Mouse (Mus musculus) stomach, postnatal 0 days (tissue): ENCODE measurements around the gene Podxl2. TPM values are rescaled to one million over a fixed set of nuclear protein-coding genes. Genes with fewer than 3 reads are reported as not detected.

Experiments
- ATAC-seq: fragments of 200-750 bp; cut with Nextera tagmentation; 2 replicates; pipeline ENCODE4 v1.8.0; 2017; ENCODE audit not compliant: low FRiP score, low TSS enrichment
- DNase-seq: peaks from one replicate; pipeline ENCODE4 v3.0.0-alpha.2; 2016; ENCODE audit warnings: low spot score
- H3K27ac ChIP-seq: fragments of 300-500 bp; sonication (generic); replicated peaks from 2 replicates; pipeline ENCODE4 v1.5.1; 2014; ENCODE audit warnings: mild to moderate bottlenecking, control low read depth
- H3K27me3 ChIP-seq: fragments of 300-500 bp; sonication (generic); 2 replicates; pipeline ENCODE4 v1.6.1; 2014; ENCODE audit warnings: low read length; ENCODE audit not compliant: control insufficient read depth, insufficient read depth
- H3K36me3 ChIP-seq: fragments of 300-500 bp; sonication (generic); 2 replicates; pipeline ENCODE4 v1.6.1; 2014; ENCODE audit warnings: low read length, mixed read lengths; ENCODE audit not compliant: control insufficient read depth, insufficient read depth
- H3K4me1 ChIP-seq: fragments of 300-500 bp; sonication (generic); replicated peaks from 2 replicates; pipeline ENCODE4 v1.6.1; 2014; ENCODE audit warnings: antibody characterized with exemption; ENCODE audit not compliant: control insufficient read depth, insufficient read depth
- H3K4me2 ChIP-seq: fragments of 300-500 bp; sonication (generic); replicated peaks from 2 replicates; pipeline ENCODE4 v1.6.1; 2014; ENCODE audit warnings: low read depth, mild to moderate bottlenecking, control low read depth, moderate library complexity
- H3K4me3 ChIP-seq: fragments of 300-500 bp; sonication (generic); 2 replicates; pipeline ENCODE4 v1.5.1; 2014; ENCODE audit warnings: low read depth, low read length, control low read depth
- H3K9ac ChIP-seq: fragments of 300-500 bp; sonication (generic); 2 replicates; pipeline ENCODE4 v1.6.1; 2014; ENCODE audit warnings: mild to moderate bottlenecking, low read length, control low read depth, mixed read lengths
- H3K9me3 ChIP-seq: fragments of 300-500 bp; sonication (generic); 2 replicates; pipeline ENCODE4 v1.6.1; 2016; ENCODE audit warnings: low read length; ENCODE audit not compliant: control insufficient read depth
- CTCF ChIP-seq: IDR thresholded peaks from 2 replicates; pipeline ENCODE4 v1.5.1; 2016; ENCODE audit warnings: antibody characterized with exemption, low read depth, mild to moderate bottlenecking, moderate library complexity
- EP300 ChIP-seq: optimal IDR thresholded peaks from 2 replicates; pipeline ENCODE3; 2016; ENCODE audit warnings: antibody characterized with exemption
- WGBS: fragments of 180-500 bp; shearing (Covaris S2); extraction: QIAGEN DNeasy Blood & Tissue Kit; methylation state at CpG from one replicate; pipeline ENCODE4 v1.1.7; 2014; 5-methylcytosine and 5-hydroxymethylcytosine counted together
- polyA plus RNA-seq: library from polyadenylated mRNA; unstranded; fragments of >200 nt; fragmentation: Nextera tagmentation; extraction: Ambion mirVana; gene quantifications from 2 replicates; pipeline ENCODE4 v1.2.1, GENCODE M21; 2015

Podxl2 gene
- polyA plus RNA-seq, 1 experiment from 2014 or later, result 31.4 TPM

- Histone ChIP-seq H3K27me3 (no peaks in the 10 kb centered on the region), H3K4me3 (peak overlapping the region; percentile 86; the same call in 1 of the 2 replicates), H3K9me3 (no peaks in the 10 kb centered on the region), H3K27ac (no peak overlapping the region), H3K36me3 (peaks cover 3% of the 10 kb centered on the region; the same call in 1 of the 2 replicates), H3K9ac (no peak overlapping the region), H3K4me2 (peak overlapping the region; percentile 92), H3K4me1 (peaks cover 4% of the 10 kb centered on the region; the same call in 1 of the 2 replicates)
- ATAC-seq (no peak), DNase-seq (no peak)
- no peak for TF ChIP-seq EP300
- no peak for TF ChIP-seq CTCF
- 75% methylated on average over 7 of the region's 7 CpGs for WGBS
These were observed 31.6 kb downstream of the Podxl2 start for GRCm38 (mm10) chr6:88843241-88843640.

- DNase-seq (no peak), ATAC-seq (no peak)
- Histone ChIP-seq H3K9me3 (no peaks in the 10 kb centered on the region), H3K27ac (peak overlapping the region; percentile 81), H3K27me3 (no peaks in the 10 kb centered on the region), H3K4me3 (peak overlapping the region; percentile 86), H3K36me3 (peaks cover 5% of the 10 kb centered on the region; the same call in 1 of the 2 replicates), H3K4me1 (peaks cover 4% of the 10 kb centered on the region; the same call in 1 of the 2 replicates), H3K9ac (peak overlapping the region; percentile 82), H3K4me2 (peak overlapping the region; percentile 92)
- TF ChIP-seq CTCF (no peak), EP300 (no peak)
- WGBS, result under 1% methylated on average over 32 of the region's 32 CpGs
These were observed 32.1 kb downstream of the Podxl2 start for GRCm38 (mm10) chr6:88842731-88843151.

GRCm38 (mm10) chr6:88841781-88842689, 32.8 kb downstream of the Podxl2 start, which contains the start of gene Abtb1:
Gene Abtb1, minus strand, starts transcription at chr6:88841984.
- Histone ChIP-seq H3K27me3 (no peaks in the 10 kb centered on the region), H3K27ac (peak within 1 kb of the TSS; percentile 97), H3K4me1 (peaks cover 4% of the 10 kb centered on the region; the same call in 1 of the 2 replicates), H3K9ac (peak within 1 kb of the TSS; percentile 94), H3K36me3 (peaks cover 5% of the 10 kb centered on the region; the same call in 1 of the 2 replicates), H3K4me2 (peak within 1 kb of the TSS; percentile 92), H3K9me3 (no peaks in the 10 kb centered on the region), H3K4me3 (peak within 1 kb of the TSS; percentile 86)
- under 1% methylated on average over 72 of the region's 72 CpGs for WGBS
- TF ChIP-seq EP300 (no peak), CTCF (peak; percentile 79)
- peak; percentile 99 for DNase-seq
- ATAC-seq, result peak; percentile 97

- H3K4me1 ChIP-seq, result peaks cover 4% of the 10 kb centered on the region; the same call in 1 of the 2 replicates
- no peak for DNase-seq
- no peaks in the 10 kb centered on the region for H3K9me3 ChIP-seq
- peak overlapping the region; percentile 80 for H3K4me2 ChIP-seq
- ATAC-seq, result peak; percentile 23
- peak overlapping the region; percentile 86 for H3K4me3 ChIP-seq
- TF ChIP-seq CTCF (no peak), EP300 (no peak)
- H3K27ac ChIP-seq, result peak overlapping the region; percentile 97
- under 1% methylated on average over 22 of the region's 22 CpGs for WGBS
- H3K27me3 ChIP-seq, result no peaks in the 10 kb centered on the region
- peaks cover 5% of the 10 kb centered on the region; the same call in 1 of the 2 replicates for H3K36me3 ChIP-seq
- H3K9ac ChIP-seq, result peak overlapping the region; percentile 94
These were observed 33.4 kb downstream of the Podxl2 start for GRCm38 (mm10) chr6:88841514-88841780.

- Histone ChIP-seq H3K27me3 (no peaks in the 10 kb centered on the region), H3K27ac (peak overlapping the region; percentile 97), H3K9ac (peak overlapping the region; percentile 94), H3K4me3 (peak overlapping the region; percentile 86), H3K4me2 (peak overlapping the region; percentile 80), H3K4me1 (peaks cover 4% of the 10 kb centered on the region; the same call in 1 of the 2 replicates), H3K36me3 (peaks cover 6% of the 10 kb centered on the region; the same call in 1 of the 2 replicates), H3K9me3 (no peaks in the 10 kb centered on the region)
- no peak for ATAC-seq
- DNase-seq, result no peak
- TF ChIP-seq CTCF, result no peak
- TF ChIP-seq EP300, result no peak
- 52% methylated on average over 9 of the region's 9 CpGs for WGBS
These were observed 33.9 kb downstream of the Podxl2 start for GRCm38 (mm10) chr6:88840791-88841513.
